Mouse (Mus musculus): ENCODE data around the gene Samm50. TPM values are rescaled to one million over a fixed set of nuclear protein-coding genes. Genes with fewer than 3 reads are reported as not detected.
"Not testable (repeated sequence)": the region's sequence is repeated elsewhere in the genome, so short reads cannot be mapped to it uniquely, and the experiment has no call there.

The Samm50 gene
- 100 to 1,000 TPM; 103 to 105 TPM for total RNA-seq (2021)
- long read RNA-seq, full-length matches to known transcripts, result 25 of 41 reads
- long read RNA-seq, partial matches to known transcripts, result 16 of 41 reads
- long read RNA-seq, other reads (novel, unspliced or antisense), result 0 of 41 reads

- DNase-seq (ENCODE audit: low spot score in 2 of 2), result peak; percentile 88 to 96
Observed at GRCm38 (mm10) chr15:84192058-84192791, at the start of gene Samm50. TSS of gene Samm50 (plus strand) at chr15:84192241.

- DNase-seq (ENCODE audit: low spot score in 2 of 2), result no peak
Observed at GRCm38 (mm10) chr15:84156158-84156557, 35.9 kb upstream of the Samm50 start.

GRCm38 (mm10) chr15:84157530-84157929 is 34.5 kb upstream of the Samm50 start:
- DNase-seq (ENCODE audit: low spot score in 2 of 2), result not testable (repeated sequence)

- no peak for DNase-seq (ENCODE audit: low spot score in 2 of 2)
Observed at GRCm38 (mm10) chr15:84161871-84162270, 30.2 kb upstream of the Samm50 start.

- DNase-seq (ENCODE audit: low spot score in 2 of 2), result no peak
Observed at GRCm38 (mm10) chr15:84166818-84167217, 25.2 kb upstream of the Samm50 start.

GRCm38 (mm10) chr15:84167600-84167999 is 24.4 kb upstream of the Samm50 start, which contains the start of gene Pnpla3:
TSS of gene Pnpla3 (plus strand) at chr15:84167837.
- DNase-seq (ENCODE audit: low spot score in 2 of 2), result peak; percentile 97 to 98

GRCm38 (mm10) chr15:84168170-84169161 is 23.6 kb upstream of the Samm50 start:
- peak in 1 of 2 experiments; percentile 48 for DNase-seq (ENCODE audit: low spot score in 2 of 2)

- DNase-seq (ENCODE audit: low spot score in 2 of 2), result no peak
Observed at GRCm38 (mm10) chr15:84169511-84169910, 22.5 kb upstream of the Samm50 start.

- DNase-seq (ENCODE audit: low spot score in 2 of 2), result no peak
Observed at GRCm38 (mm10) chr15:84171166-84171565, 20.9 kb upstream of the Samm50 start.

GRCm38 (mm10) chr15:84178733-84179132 is 13.3 kb upstream of the Samm50 start:
- DNase-seq (ENCODE audit: low spot score in 2 of 2), result peak; percentile 52 to 60

GRCm38 (mm10) chr15:84182000-84182399 is 10.0 kb upstream of the Samm50 start:
- DNase-seq (ENCODE audit: low spot score in 2 of 2), result no peak

GRCm38 (mm10) chr15:84183967-84184366 is 8.1 kb upstream of the Samm50 start:
- no peak for DNase-seq (ENCODE audit: low spot score in 2 of 2)

GRCm38 (mm10) chr15:84186196-84186595 is 5.8 kb upstream of the Samm50 start:
- no peak for DNase-seq (ENCODE audit: low spot score in 2 of 2)

GRCm38 (mm10) chr15:84188887-84189530 is 3.0 kb upstream of the Samm50 start:
- DNase-seq (ENCODE audit: low spot score in 2 of 2), result no peak

GRCm38 (mm10) chr15:84189881-84190280 is 2.2 kb upstream of the Samm50 start:
- DNase-seq (ENCODE audit: low spot score in 2 of 2), result no peak

- no peak for DNase-seq (ENCODE audit: low spot score in 2 of 2)
Observed at GRCm38 (mm10) chr15:84191724-84192057, 350 bp upstream of the Samm50 start.

- no peak for DNase-seq (ENCODE audit: low spot score in 2 of 2)
Observed at GRCm38 (mm10) chr15:84196486-84197165, 4.6 kb downstream of the Samm50 start.

GRCm38 (mm10) chr15:84207327-84207726 is 15.3 kb downstream of the Samm50 start:
- DNase-seq (ENCODE audit: low spot score in 2 of 2), result no peak

- DNase-seq (ENCODE audit: low spot score in 2 of 2), result no peak
Observed at GRCm38 (mm10) chr15:84209517-84210412, 17.7 kb downstream of the Samm50 start.

GRCm38 (mm10) chr15:84210461-84210860 is 18.4 kb downstream of the Samm50 start:
- no peak for DNase-seq (ENCODE audit: low spot score in 2 of 2)
